Mouse (Mus musculus) liver, adult 2 months (tissue): ENCODE results near the gene Dnase1.

ENCODE experiments used
- CTCF ChIP-seq: fragments of 200-500 bp; IDR thresholded peaks from 2 replicates; pipeline ENCODE4 v1.5.1; 2011; ENCODE audit warnings: low read depth, low read length, control low read depth
- POLR2A ChIP-seq: fragments of 200-500 bp; IDR thresholded peaks from 2 replicates; pipeline ENCODE4 v1.6.1; 2011; ENCODE audit warnings: low read length, control low read depth; ENCODE audit not compliant: insufficient read depth; ENCODE audit errors: extremely low read depth

GRCm38 (mm10) chr16:4030501-4030900, 6.2 kb upstream of the Dnase1 start:
- TF ChIP-seq POLR2A: no peak
- TF ChIP-seq CTCF: no peak
